Mouse (Mus musculus): ENCODE results near the gene Prdm13. TPM values are rescaled to one million over a fixed set of nuclear protein-coding genes. Genes with fewer than 3 reads are reported as not detected.

The Prdm13 gene
- polyA plus RNA-seq (2016; fragmentation: Nextera tagmentation; extraction: Ambion mirVana) = 0.15 and 0.18 TPM in 2 replicates

DNA sequence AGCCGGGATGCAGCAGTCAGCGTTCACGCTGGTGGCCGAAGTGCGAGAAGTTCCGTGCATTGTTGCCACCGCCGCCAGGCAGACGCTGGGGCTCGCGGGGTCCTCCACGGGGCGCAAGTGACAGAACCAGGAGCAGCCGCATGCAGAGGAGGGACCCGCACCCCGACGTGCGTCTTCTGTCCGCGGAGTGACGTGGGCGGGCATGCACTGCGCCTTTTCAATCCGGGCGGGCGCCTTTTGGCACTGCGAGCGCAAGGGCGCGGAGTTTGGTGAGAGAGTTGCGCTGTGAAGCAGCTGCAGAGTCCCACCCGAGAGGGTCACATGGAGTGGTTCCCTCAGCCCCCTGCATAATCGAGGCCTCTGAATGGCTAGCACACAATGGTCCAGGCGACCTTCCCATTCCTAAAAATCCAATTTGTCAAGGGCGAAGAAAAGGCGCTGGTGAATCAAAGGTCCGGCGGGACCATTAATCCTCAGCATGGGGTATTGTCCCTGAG lies at the start of gene Prdm13:
TSS of gene Prdm13 (minus strand) at position 369 of the 497 bp plus-strand sequence.
- ATAC-seq (ENCODE audit: insufficient number of reproducible peaks, insufficient read depth, low FRiP score, low TSS enrichment) = no peak
- Histone ChIP-seq H3K4me3 (no peak within 1 kb of the TSS), H3K4me2 (replicated peaks) (no peak within 1 kb of the TSS), H3K9ac (no peak within 1 kb of the TSS), H3K9me3 (no peaks in the 10 kb centered on the region), H3K36me3 (no peaks in the 10 kb centered on the region), H3K27ac (no peak within 1 kb of the TSS), H3K4me1 (no peaks in the 10 kb centered on the region), H3K27me3 (peaks cover 92% of the 10 kb centered on the region)
- 1% methylated on average over 38 of the region's 38 CpGs for WGBS

DNA sequence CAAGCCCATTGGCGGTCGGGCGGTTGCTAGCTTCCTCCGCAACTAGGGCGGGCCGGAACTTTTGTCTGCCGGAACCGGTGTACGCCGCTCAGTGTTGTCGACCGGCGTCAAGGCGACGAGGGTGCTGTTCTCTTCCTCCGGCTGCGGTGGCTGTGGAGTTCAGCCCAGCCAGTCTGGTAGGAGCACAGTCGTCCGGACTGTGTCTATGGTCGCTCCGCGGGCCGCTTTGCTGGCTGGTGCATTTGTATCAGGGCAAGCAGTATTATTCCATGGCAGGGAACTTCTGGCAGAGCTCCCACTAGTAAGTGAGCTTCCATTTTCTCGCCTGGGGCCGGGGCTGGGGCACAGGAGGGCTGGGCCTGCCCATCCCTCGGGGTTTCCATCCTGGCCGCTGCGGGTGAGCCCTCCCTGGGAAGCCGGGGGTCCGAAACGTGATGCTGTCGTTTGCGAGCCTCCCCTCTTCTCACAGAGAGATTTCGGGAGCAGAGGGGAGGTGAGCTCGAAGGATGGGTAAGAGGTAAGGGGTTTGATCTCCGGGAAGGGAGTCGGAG lies 41.9 kb upstream of the Prdm13 start, which contains the start of gene Ccnc:
TSS of gene Ccnc (plus strand) at position 87 of the 551 bp plus-strand sequence.
- Histone ChIP-seq H3K27me3 (no peaks in the 10 kb centered on the region), H3K4me3 (peak within 1 kb of the TSS; percentile 86), H3K9me3 (no peaks in the 10 kb centered on the region), H3K9ac (peak within 1 kb of the TSS; percentile 81), H3K27ac (peak within 1 kb of the TSS; percentile 80), H3K36me3 (0 out of 2 replicates have a peak, but pooled peaks cover under 1% of the 10 kb centered on the region), H3K4me1 (peaks cover 5% of the 10 kb centered on the region; the same call in 1 of the 2 replicates), H3K4me2 (replicated peaks) (peak within 1 kb of the TSS; percentile 76)
- peak; percentile 98 for ATAC-seq (ENCODE audit: insufficient number of reproducible peaks, insufficient read depth, low FRiP score, low TSS enrichment)
- WGBS = under 1% methylated on average over 37 of the region's 37 CpGs

DNA sequence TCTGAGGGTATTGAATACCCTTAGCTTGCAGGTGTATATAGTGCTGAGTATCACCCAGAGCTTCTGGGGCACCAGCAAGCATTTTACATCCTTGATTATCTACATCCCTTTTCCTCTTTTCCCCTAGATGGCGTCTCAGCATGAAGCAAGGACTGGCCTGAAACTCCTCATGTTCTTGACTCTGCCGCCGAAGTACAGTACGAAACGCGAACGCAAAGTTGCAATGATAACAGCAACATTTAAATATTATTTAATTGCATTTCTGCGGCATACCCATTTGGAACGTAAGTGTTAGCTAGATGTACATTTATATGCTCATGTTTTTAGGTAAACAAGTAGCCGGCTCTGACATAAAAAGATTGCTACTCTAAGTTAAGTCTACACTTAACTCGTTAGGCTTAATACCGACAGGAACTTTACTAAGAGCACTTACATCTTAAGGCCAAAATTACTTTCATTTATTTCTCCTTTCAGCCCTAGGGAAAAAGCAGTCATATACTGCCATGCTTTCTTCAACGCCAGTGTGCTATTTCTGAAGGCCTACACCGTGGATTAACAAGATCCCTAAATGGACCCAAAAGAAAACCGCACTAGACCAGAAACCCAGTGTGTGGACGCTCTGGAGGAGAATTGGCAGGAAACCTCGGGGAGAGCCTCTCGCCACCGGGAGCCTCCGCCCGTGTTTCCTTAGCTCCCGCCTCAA lies 41.3 kb upstream of the Prdm13 start:
- Histone ChIP-seq H3K4me2 (replicated peaks) (peak overlapping the region; percentile 76), H3K27ac (peak overlapping the region; percentile 80), H3K36me3 (no peaks in the 10 kb centered on the region), H3K9me3 (no peaks in the 10 kb centered on the region), H3K4me1 (peaks cover 5% of the 10 kb centered on the region; the same call in 1 of the 2 replicates), H3K9ac (peak overlapping the region; percentile 33; the same call in 1 of the 2 replicates), H3K27me3 (no peaks in the 10 kb centered on the region), H3K4me3 (peak overlapping the region; percentile 86)
- ATAC-seq (ENCODE audit: insufficient number of reproducible peaks, insufficient read depth, low FRiP score, low TSS enrichment) = peak; percentile 13
- 1% methylated on average over 22 of the region's 22 CpGs for WGBS

DNA sequence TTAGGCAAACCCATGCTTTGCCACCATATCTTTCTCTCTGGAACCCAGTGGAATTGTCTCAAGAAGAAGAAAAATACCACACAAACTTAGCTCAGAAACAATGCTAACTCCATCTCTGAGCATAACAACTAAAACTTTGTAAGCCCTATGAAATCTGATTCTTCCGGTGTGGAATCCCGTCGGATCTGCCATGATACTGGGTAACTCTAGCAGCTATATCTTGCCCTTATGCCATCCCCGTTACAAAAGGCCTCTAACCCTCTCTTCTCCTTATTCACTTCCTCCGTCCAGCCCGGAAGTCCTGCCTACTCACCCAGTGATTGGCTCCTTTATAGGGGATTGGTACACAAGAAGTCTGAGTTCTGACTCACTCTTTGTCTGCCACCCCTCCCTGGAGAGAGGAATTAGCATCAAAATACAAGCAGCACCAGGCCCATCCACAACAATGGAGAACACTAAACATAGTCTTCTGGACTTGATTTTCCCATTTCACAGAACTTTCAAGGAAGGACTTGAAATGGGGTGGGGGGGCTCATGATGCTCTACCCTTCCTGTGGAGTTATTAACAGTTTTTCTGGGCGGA lies 37.1 kb upstream of the Prdm13 start:
- no peak for ATAC-seq (ENCODE audit: insufficient number of reproducible peaks, insufficient read depth, low FRiP score, low TSS enrichment)
- Histone ChIP-seq H3K4me2 (replicated peaks) (no peak overlapping the region), H3K9ac (no peak overlapping the region), H3K27me3 (no peaks in the 10 kb centered on the region), H3K9me3 (no peaks in the 10 kb centered on the region), H3K27ac (no peak overlapping the region), H3K36me3 (no peaks in the 10 kb centered on the region), H3K4me3 (no peak overlapping the region), H3K4me1 (no peaks in the 10 kb centered on the region)
- WGBS = 48% methylated on average over 7 of the region's 7 CpGs

GRCm38 (mm10) chr4:21712147-21712546 lies 26.4 kb upstream of the Prdm13 start:
- no peak overlapping the region for H3K9ac ChIP-seq
- H3K4me3 ChIP-seq = no peak overlapping the region
- ATAC-seq (ENCODE audit: insufficient number of reproducible peaks, insufficient read depth, low FRiP score, low TSS enrichment) = peak; percentile 88
- no peaks in the 10 kb centered on the region for H3K4me1 ChIP-seq
- no peaks in the 10 kb centered on the region for H3K36me3 ChIP-seq
- WGBS = 3% methylated on average over 13 of the region's 13 CpGs
- H3K4me2 ChIP-seq (replicated peaks) = 0 out of 2 replicates have a peak overlapping the region, but pooled peaks have one; percentile 18
- H3K9me3 ChIP-seq = no peaks in the 10 kb centered on the region
- no peak overlapping the region for H3K27ac ChIP-seq
- no peaks in the 10 kb centered on the region for H3K27me3 ChIP-seq

DNA sequence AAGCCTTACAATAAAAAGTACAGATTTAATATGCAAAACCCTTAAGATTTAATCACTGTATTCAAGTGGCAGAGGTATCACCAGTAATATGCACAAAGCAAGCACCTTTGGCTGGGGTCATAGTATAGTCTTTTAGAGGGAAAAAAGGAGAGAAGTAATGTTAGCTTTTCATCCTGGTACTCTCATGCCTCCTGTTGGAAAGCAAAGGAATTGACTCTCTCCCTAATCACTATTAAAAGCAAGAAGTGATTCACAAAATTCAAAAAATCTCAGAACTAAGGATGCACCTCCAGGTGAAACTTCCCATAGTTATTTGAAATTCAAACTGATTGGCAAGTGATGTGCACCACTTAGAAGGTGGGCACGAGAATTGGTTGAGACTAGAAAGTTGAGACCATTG lies 19.3 kb upstream of the Prdm13 start:
- H3K4me3 ChIP-seq = no peak overlapping the region
- WGBS = 44% methylated on average over 1 of the region's 1 CpGs

GRCm38 (mm10) chr4:21695638-21696254 lies 10.0 kb upstream of the Prdm13 start:
- WGBS = 31% methylated on average over 7 of the region's 7 CpGs
- peaks cover 29% of the 10 kb centered on the region for H3K27me3 ChIP-seq
- H3K4me1 ChIP-seq = no peaks in the 10 kb centered on the region

More for the DNA sequence above, 19.3 kb upstream of the Prdm13 start:
- Histone ChIP-seq H3K9me3 (no peaks in the 10 kb centered on the region), H3K27ac (no peak overlapping the region), H3K9ac (no peak overlapping the region), H3K4me1 (no peaks in the 10 kb centered on the region), H3K27me3 (no peaks in the 10 kb centered on the region), H3K4me2 (replicated peaks) (no peak overlapping the region), H3K36me3 (no peaks in the 10 kb centered on the region)
- ATAC-seq (ENCODE audit: insufficient number of reproducible peaks, insufficient read depth, low FRiP score, low TSS enrichment) = no peak

DNA sequence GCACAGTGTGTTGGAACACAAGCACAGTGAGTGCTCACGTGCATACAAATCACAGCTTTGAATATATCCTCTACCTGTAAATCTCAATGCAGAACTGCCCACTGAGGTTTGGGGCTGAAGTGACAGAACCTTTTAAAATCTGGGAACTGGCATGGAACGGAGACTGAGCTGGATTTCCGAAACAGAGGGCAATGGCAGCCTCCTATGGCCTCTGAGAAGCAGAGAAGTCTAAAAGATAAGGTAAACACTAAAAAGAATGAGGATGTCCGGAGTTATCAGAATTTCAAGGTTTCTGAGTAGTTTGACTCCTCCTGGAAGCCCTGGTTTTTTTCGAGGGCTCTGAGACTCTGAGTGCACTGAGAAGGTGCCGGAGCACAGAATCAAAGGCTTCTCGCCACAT lies 4.5 kb upstream of the Prdm13 start:
- no peaks in the 10 kb centered on the region for H3K4me1 ChIP-seq
- no peaks in the 10 kb centered on the region for H3K36me3 ChIP-seq
- peaks cover 75% of the 10 kb centered on the region for H3K27me3 ChIP-seq
- no peak overlapping the region for H3K4me3 ChIP-seq
- WGBS = 10% methylated on average over 7 of the region's 7 CpGs
- H3K4me2 ChIP-seq (replicated peaks) = no peak overlapping the region
- no peak overlapping the region for H3K27ac ChIP-seq
- no peak overlapping the region for H3K9ac ChIP-seq
- no peak for ATAC-seq (ENCODE audit: insufficient number of reproducible peaks, insufficient read depth, low FRiP score, low TSS enrichment)
- H3K9me3 ChIP-seq = no peaks in the 10 kb centered on the region

More at GRCm38 (mm10) chr4:21695638-21696254, 10.0 kb upstream of the Prdm13 start:
- Histone ChIP-seq H3K4me2 (replicated peaks) (no peak overlapping the region), H3K9ac (no peak overlapping the region), H3K27ac (no peak overlapping the region), H3K4me3 (no peak overlapping the region), H3K36me3 (no peaks in the 10 kb centered on the region), H3K9me3 (no peaks in the 10 kb centered on the region)
- ATAC-seq (ENCODE audit: insufficient number of reproducible peaks, insufficient read depth, low FRiP score, low TSS enrichment) = no peak

DNA sequence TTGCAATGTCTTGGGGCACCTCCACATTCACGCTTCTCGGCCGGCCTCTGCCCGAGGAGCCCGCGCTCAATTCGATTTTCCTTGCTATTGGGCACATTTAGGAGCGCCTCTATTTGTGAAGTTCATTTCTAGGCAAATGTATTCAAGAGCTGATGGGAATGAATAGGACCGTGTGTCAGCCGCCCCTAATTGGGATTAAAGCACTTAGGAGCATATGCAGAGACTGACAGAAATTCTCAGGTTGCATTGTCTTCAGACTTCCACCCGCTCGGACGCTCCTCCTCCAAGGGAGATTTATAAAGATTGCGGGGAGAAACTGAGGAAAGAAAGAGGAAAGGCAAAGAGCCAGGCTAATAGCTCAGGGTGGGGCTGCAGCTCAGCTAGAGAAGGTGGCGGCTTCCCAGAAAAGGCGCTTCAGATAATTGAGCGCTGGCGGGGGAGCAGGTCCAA lies 3.8 kb upstream of the Prdm13 start:
- H3K9ac ChIP-seq = no peak overlapping the region
- H3K4me2 ChIP-seq (replicated peaks) = no peak overlapping the region
- no peaks in the 10 kb centered on the region for H3K9me3 ChIP-seq
- no peak overlapping the region for H3K4me3 ChIP-seq
- H3K36me3 ChIP-seq = no peaks in the 10 kb centered on the region
- no peaks in the 10 kb centered on the region for H3K4me1 ChIP-seq
- under 1% methylated on average over 18 of the region's 18 CpGs for WGBS
- ATAC-seq (ENCODE audit: insufficient number of reproducible peaks, insufficient read depth, low FRiP score, low TSS enrichment) = no peak
- H3K27ac ChIP-seq = no peak overlapping the region
- H3K27me3 ChIP-seq = peaks cover 82% of the 10 kb centered on the region

DNA sequence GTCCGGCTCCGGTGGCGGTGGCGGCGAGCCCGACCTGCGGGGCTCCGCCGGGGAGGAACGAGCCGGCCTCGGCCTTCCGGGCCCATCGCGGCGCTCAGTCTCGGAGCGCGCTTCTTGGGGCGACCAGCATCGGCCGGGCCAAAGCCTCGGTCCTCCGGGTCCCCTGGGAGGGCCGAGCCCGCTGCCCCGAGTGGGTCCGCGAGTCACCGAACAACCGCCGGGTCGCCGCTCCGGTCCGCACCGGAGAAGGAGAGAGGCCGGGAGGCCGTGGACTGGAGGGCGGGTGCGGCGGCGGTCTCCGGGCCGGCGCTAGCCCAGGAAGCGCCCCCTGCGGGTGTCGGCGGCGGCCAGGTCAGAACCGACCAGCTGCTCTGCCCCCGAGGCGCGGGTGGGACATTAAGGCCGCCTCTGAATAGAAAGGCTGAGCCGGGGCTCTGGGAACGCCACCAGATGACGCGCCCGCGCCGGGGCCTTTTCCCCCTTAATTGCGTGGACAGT lies 3.0 kb upstream of the Prdm13 start:
- peak overlapping the region; percentile 67 for H3K4me2 ChIP-seq (replicated peaks)
- WGBS = under 1% methylated on average over 53 of the region's 64 CpGs
- peak; percentile 59 for ATAC-seq (ENCODE audit: insufficient number of reproducible peaks, insufficient read depth, low FRiP score, low TSS enrichment)
- peak overlapping the region; percentile 30 for H3K4me3 ChIP-seq
- no peaks in the 10 kb centered on the region for H3K9me3 ChIP-seq
- H3K36me3 ChIP-seq = no peaks in the 10 kb centered on the region
- H3K9ac ChIP-seq = peak overlapping the region; percentile 30; the same call in 1 of the 2 replicates
- H3K4me1 ChIP-seq = no peaks in the 10 kb centered on the region
- peaks cover 89% of the 10 kb centered on the region for H3K27me3 ChIP-seq
- H3K27ac ChIP-seq = no peak overlapping the region

Data from embryonic facial prominence, embryonic 12.5 days (tissue).